In genomic region chr19:24484612-24485194, GRCm38 (mm10) we compare ENCODE assay signal across 25 mouse cellular contexts. TPM values are rescaled to one million over a fixed set of nuclear protein-coding genes. Genes with fewer than 3 reads are reported as not detected.
DNase-seq lines count a peak whose midpoint lies in the region; ATAC-seq and TF ChIP-seq lines count a peak whose summit lies in the region.
"Had no signal": no experiment of that assay in that cellular context is flagged by ENCODE, and none has a peak within 500 bp of the region (broad histone marks: within the 10 kb centered on the region; RNA-seq: fewer than 3 reads in every experiment).

No protein-coding gene starts in this region.

- no peak overlapping the region for H3K4me3 ChIP-seq in forebrain, embryonic 10.5 days
- H3K4me3 ChIP-seq in forebrain, postnatal 0 days (ENCODE audit: low read depth, low read length), result no peak overlapping the region
- no peak overlapping the region for H3K4me3 ChIP-seq in heart, embryonic 13.5 days
- H3K4me3 ChIP-seq in heart, adult 2 months, result no peak overlapping the region
- H3K4me3 ChIP-seq in midbrain, embryonic 16.5 days (ENCODE audit: low read depth, low read length), result no peak overlapping the region
- H3K4me3 ChIP-seq: embryonic facial prominence, embryonic 15.5 days; erythroblast, embryonic 14.5 days; hindbrain, embryonic 12.5 days had no signal

- ATAC-seq in forebrain, postnatal 0 days, result no peak
- no peak for ATAC-seq in heart, embryonic 13.5 days (ENCODE audit: extremely low read depth, insufficient number of reproducible peaks, low FRiP score, low TSS enrichment)
- peak; percentile 58; the same call in 1 of the 2 replicates for ATAC-seq in midbrain, embryonic 16.5 days
- ATAC-seq: CD4-positive, CD25-positive, alpha-beta regulatory T cell, adult 4 months; forebrain, embryonic 14.5 days; hindbrain, embryonic 16.5 days; inflammation-experienced regulatory T-cells, adult 6 months had no signal

- intact Hi-C loops in heart, adult 2 months (cut with DNase I), result no loop called here

- no peak for TF ChIP-seq POLR2A in heart, adult 2 months (IDR thresholded peaks at IDR 0.05; ENCODE audit: insufficient read depth, low read depth, low read length)
- no peak for TF ChIP-seq POLR2A in brain, embryonic 14.5 days (IDR thresholded peaks at IDR 0.05; ENCODE audit: borderline replicate concordance, extremely low read depth, insufficient read depth, insufficient read length, poor library complexity, severe bottlenecking)

- TF ChIP-seq CTCF in forebrain, postnatal 0 days (IDR thresholded peaks at IDR 0.05; ENCODE audit: low read depth), result no peak
- TF ChIP-seq CTCF in heart, adult 2 months (IDR thresholded peaks at IDR 0.05), result no peak
- TF ChIP-seq CTCF in brain, embryonic 14.5 days (IDR thresholded peaks at IDR 0.05; ENCODE audit: borderline replicate concordance, extremely low read depth, insufficient read depth, insufficient read length), result no peak

- H3K27me3 ChIP-seq in forebrain, embryonic 10.5 days (ENCODE audit: poor library complexity, severe bottlenecking), result no peaks in the 10 kb centered on the region
- no peaks in the 10 kb centered on the region for H3K27me3 ChIP-seq in forebrain, postnatal 0 days (ENCODE audit: insufficient read depth, low read length)
- H3K27me3 ChIP-seq in heart, embryonic 13.5 days (replicated peaks), result no peaks in the 10 kb centered on the region
- no peaks in the 10 kb centered on the region for H3K27me3 ChIP-seq in heart, adult 2 months (ENCODE audit: control insufficient read depth, insufficient read depth, low read length)
- H3K27me3 ChIP-seq in midbrain, embryonic 16.5 days (ENCODE audit: control insufficient read depth, insufficient read depth, low read depth, low read length), result no peaks in the 10 kb centered on the region
- H3K27me3 ChIP-seq: embryonic facial prominence, embryonic 15.5 days; hindbrain, embryonic 12.5 days had no signal

- peaks cover 23% of the 10 kb centered on the region for H3K4me1 ChIP-seq in forebrain, embryonic 10.5 days
- no peaks in the 10 kb centered on the region for H3K4me1 ChIP-seq in forebrain, postnatal 0 days (ENCODE audit: insufficient read depth)
- H3K4me1 ChIP-seq in heart, embryonic 13.5 days, result peaks cover 24% of the 10 kb centered on the region
- peaks cover 2% of the 10 kb centered on the region; the same call in 1 of the 2 replicates for H3K4me1 ChIP-seq in heart, adult 2 months (ENCODE audit: control insufficient read depth, insufficient read depth, low read length)
- no peaks in the 10 kb centered on the region for H3K4me1 ChIP-seq in midbrain, embryonic 16.5 days (ENCODE audit: control insufficient read depth, insufficient read depth, low read length)
- H3K4me1 ChIP-seq: embryonic facial prominence, embryonic 15.5 days; hindbrain, embryonic 12.5 days had no signal

- no peaks in the 10 kb centered on the region for H3K36me3 ChIP-seq in forebrain, embryonic 10.5 days (replicated peaks)
- H3K36me3 ChIP-seq in forebrain, postnatal 0 days (ENCODE audit: insufficient read depth), result no peaks in the 10 kb centered on the region
- no peaks in the 10 kb centered on the region for H3K36me3 ChIP-seq in heart, embryonic 13.5 days
- H3K36me3 ChIP-seq in heart, adult 2 months (ENCODE audit: control insufficient read depth, insufficient read depth, low read length), result no peaks in the 10 kb centered on the region
- H3K36me3 ChIP-seq in midbrain, embryonic 16.5 days (ENCODE audit: control insufficient read depth, insufficient read depth, low read length), result no peaks in the 10 kb centered on the region
- H3K36me3 ChIP-seq: embryonic facial prominence, embryonic 15.5 days; hindbrain, embryonic 12.5 days had no signal

- no peaks in the 10 kb centered on the region for H3K9me3 ChIP-seq in forebrain, embryonic 10.5 days
- no peaks in the 10 kb centered on the region for H3K9me3 ChIP-seq in forebrain, postnatal 0 days (ENCODE audit: low read length)
- H3K9me3 ChIP-seq in heart, embryonic 13.5 days, result no peaks in the 10 kb centered on the region
- no peaks in the 10 kb centered on the region for H3K9me3 ChIP-seq in midbrain, embryonic 16.5 days (replicated peaks; ENCODE audit: control insufficient read depth, low read length, poor library complexity, severe bottlenecking)
- H3K9me3 ChIP-seq: embryonic facial prominence, embryonic 15.5 days; G1E; hindbrain, embryonic 12.5 days had no signal

- TF ChIP-seq EP300 in heart, adult 2 months (IDR thresholded peaks at IDR 0.05; ENCODE audit: insufficient read depth, low read depth, low read length), result no peak

- no peak overlapping the region for H3K9ac ChIP-seq in forebrain, postnatal 0 days
- 0 out of 2 replicates have a peak overlapping the region, but pooled peaks have one; percentile 24 for H3K9ac ChIP-seq in heart, embryonic 13.5 days
- H3K9ac ChIP-seq in heart, adult 2 months (ENCODE audit: low read depth, low read length), result no peak overlapping the region
- H3K9ac ChIP-seq in midbrain, embryonic 16.5 days (ENCODE audit: low read depth, low read length), result 0 out of 2 replicates have a peak overlapping the region, but pooled peaks have one; percentile 14
- H3K9ac ChIP-seq: embryonic facial prominence, embryonic 15.5 days; hindbrain, embryonic 12.5 days had no signal

- no peaks in the 10 kb centered on the region for H3K79me2 ChIP-seq in heart, adult 2 months (replicated peaks; ENCODE audit: control insufficient read depth, insufficient read depth, low read length)

- H3K4me2 ChIP-seq in forebrain, postnatal 0 days (ENCODE audit: low read depth), result no peak overlapping the region
- no peak overlapping the region for H3K4me2 ChIP-seq in heart, embryonic 13.5 days
- no peak overlapping the region for H3K4me2 ChIP-seq in midbrain, embryonic 16.5 days (ENCODE audit: low read length)
- H3K4me2 ChIP-seq: embryonic facial prominence, embryonic 15.5 days; hindbrain, embryonic 12.5 days had no signal

- 42% methylated on average over 4 of the region's 4 CpGs for WGBS in forebrain, embryonic 10.5 days
- 24% methylated on average over 3 of the region's 4 CpGs for WGBS in forebrain, postnatal 0 days
- WGBS in heart, embryonic 13.5 days, result 63% methylated on average over 4 of the region's 4 CpGs
- WGBS in heart, adult 2 months, result 84% methylated on average over 3 of the region's 4 CpGs
- 14% methylated on average over 4 of the region's 4 CpGs for WGBS in midbrain, embryonic 16.5 days

- DNase-seq in forebrain, embryonic 10.5 days (ENCODE audit: extremely low spot score, low spot score), result no peak
- no peak for DNase-seq in forebrain, postnatal 0 days
- DNase-seq in heart, adult 2 months, result no peak
- DNase-seq in brain, embryonic 14.5 days (ENCODE audit: low read depth), result peak; percentile 46
- DNase-seq in kidney, adult 9 months, result no peak
- DNase-seq: adrenal gland, adult 8-10 months; adrenal gland, postnatal 36 days; B cell, adult 2 months; cerebellum, adult 11 months; cerebellum, adult 8-10 months; cerebellum, postnatal 14 days; embryo, embryonic 11 days; gastrocnemius, postnatal 10 days; heart, postnatal 10 days; heart, postnatal 4 days had no signal

- peak overlapping the region; percentile 66 for H3K27ac ChIP-seq in forebrain, embryonic 10.5 days
- H3K27ac ChIP-seq in forebrain, postnatal 0 days (ENCODE audit: low read depth, low read length), result no peak overlapping the region
- no peak overlapping the region for H3K27ac ChIP-seq in heart, embryonic 13.5 days (replicated peaks)
- no peak overlapping the region for H3K27ac ChIP-seq in heart, adult 2 months
- H3K27ac ChIP-seq in midbrain, embryonic 16.5 days (ENCODE audit: low read length), result no peak overlapping the region
- H3K27ac ChIP-seq: embryonic facial prominence, embryonic 15.5 days; hindbrain, embryonic 12.5 days had no signal

RNA-seq across cellular contexts. Expression of gene Fam122a, which starts 7.5 kb away (rescaled TPM):
- polyA plus RNA-seq in forebrain, embryonic 10.5 days (2016; fragmentation: Nextera tagmentation; extraction: Ambion mirVana), result 48.8 and 49.2 TPM in 2 replicates
- total RNA-seq in forebrain, postnatal 0 days (2014; rRNA removed), result 12.2 and 26.0 TPM in 2 replicates
- polyA plus RNA-seq in forebrain, postnatal 0 days (2015; fragmentation: Nextera tagmentation; extraction: Ambion mirVana), result 41.7 and 56.4 TPM in 2 replicates
- polyA plus RNA-seq in heart, embryonic 13.5 days (2015; fragmentation: Nextera tagmentation; extraction: Ambion mirVana), result 41.1 TPM in 2 replicates
- 10 to 100 TPM; 25.2 to 28.8 TPM for total RNA-seq in heart, adult 2 months (2021)
- polyA plus RNA-seq in heart, adult 2 months (2012; rRNA removed), result 26.4 and 27.4 TPM in 2 replicates
- polyA plus RNA-seq in brain, embryonic 14.5 days (2012; rRNA removed), result 31.3 and 34.3 TPM in 2 replicates
- 52.7 and 52.9 TPM in 2 replicates for polyA plus RNA-seq in midbrain, embryonic 16.5 days (2015; fragmentation: Nextera tagmentation; extraction: Ambion mirVana)

Comparison
In these comparisons a context has a peak if more than half of its experiments do, and no peak if none do; other contexts are left out.
1. H3K9ac ChIP-seq: peak in heart, embryonic 13.5 days (single experiment) and midbrain, embryonic 16.5 days (single experiment); none in forebrain, postnatal 0 days (single experiment) and heart, adult 2 months (single experiment).